Mouse (Mus musculus) CH12.LX (cell line): ENCODE measurements at regions not wholly inside any gene's neighbourhood (a gene's known extent, or its start where the extent isn't known, plus 50 kb on each side); places are given as distances from the start of the nearest gene placed in this dataset.

ENCODE experiments used
- CTCF ChIP-seq, 2 experiments: IDR thresholded peaks in 1 of 2; conservative IDR thresholded peaks in 1 of 2; 2 replicates each; pipeline ENCODE4 v1.5.1; 2011 to 2012; ENCODE audit warnings: low read depth in 2 of 2, low read length in 2 of 2, improper control_type of control experiment in 1 of 2, inconsistent platforms in 1 of 2, mild to moderate bottlenecking in 1 of 2, moderate library complexity in 1 of 2
- MAZ ChIP-seq: IDR thresholded peaks from 2 replicates; pipeline ENCODE4 v1.6.1; 2012; ENCODE audit warnings: low read depth, mild to moderate bottlenecking, inconsistent platforms, low read length, improper control_type of control experiment, moderate library complexity

- TF ChIP-seq MAZ = no peak
- no peak for TF ChIP-seq CTCF (conservative IDR thresholded peaks at IDR 0.05 in 1 of 2, IDR thresholded peaks at IDR 0.05 in 1 of 2; ENCODE audit: low read depth in 2 of 2, low read length in 2 of 2)
Observed at GRCm38 (mm10) chr15:31148251-31149145, 75.6 kb upstream of the Dap start.
